Mouse (Mus musculus) bone marrow, adult 2 months (tissue): ENCODE data around the gene Arid4b. TPM values are rescaled to one million over a fixed set of nuclear protein-coding genes. Genes with fewer than 3 reads are reported as not detected.

Experiments used
- H3K27ac ChIP-seq: fragments of 200-500 bp; 2 replicates; pipeline ENCODE4 v1.5.1; 2012; ENCODE audit warnings: low read depth, mild to moderate bottlenecking, control low read depth, inconsistent platforms, low read length; ENCODE audit not compliant: control insufficient read depth, poor library complexity, insufficient read depth
- H3K4me1 ChIP-seq: fragments of 200-500 bp; 2 replicates; pipeline ENCODE4 v1.6.1; 2011; ENCODE audit warnings: low read length; ENCODE audit not compliant: control insufficient read depth, insufficient read depth
- H3K4me3 ChIP-seq: fragments of 200-500 bp; replicated peaks from 2 replicates; pipeline ENCODE3; 2011; ENCODE audit warnings: mild to moderate bottlenecking, low read depth, low read length, control low read depth; ENCODE audit not compliant: control insufficient read depth
- CTCF ChIP-seq: fragments of 200-500 bp; IDR thresholded peaks from 2 replicates; pipeline ENCODE4 v1.5.1; 2011; ENCODE audit warnings: low read length, control low read depth; ENCODE audit not compliant: control insufficient read depth, insufficient read depth
- POLR2A ChIP-seq: fragments of 200-500 bp; IDR thresholded peaks from 2 replicates; pipeline ENCODE4 v1.6.1; 2011; ENCODE audit warnings: low read depth, mild to moderate bottlenecking, control low read depth, low read length, borderline replicate concordance; ENCODE audit not compliant: control insufficient read depth
- WGBS: fragments of 180-500 bp; shearing (Covaris S2); methylation state at CpG from one replicate; pipeline ENCODE4 v1.1.7; 2018; 5-methylcytosine and 5-hydroxymethylcytosine counted together
- polyA plus RNA-seq: library from polyadenylated mRNA; stranded (reverse); fragments of >200 nt; gene quantifications from 2 replicates; pipeline ENCODE4 v1.2.4, GENCODE M21; 2011; ENCODE audit warnings: low replicate concordance; ENCODE audit not compliant: missing spikeins, insufficient read depth, insufficient read length

Gene Arid4b
- polyA plus RNA-seq, 1 experiment = 31.0 TPM

GRCm38 (mm10) chr13:14111146-14111545 lies 48.1 kb downstream of the Arid4b start:
- Histone ChIP-seq H3K4me3 (no peak overlapping the region), H3K27ac (no peak overlapping the region), H3K4me1 (no peaks in the 10 kb centered on the region)
- 37% methylated on average over 1 of the region's 1 CpGs for WGBS
- TF ChIP-seq POLR2A = no peak
- TF ChIP-seq CTCF = no peak

DNA sequence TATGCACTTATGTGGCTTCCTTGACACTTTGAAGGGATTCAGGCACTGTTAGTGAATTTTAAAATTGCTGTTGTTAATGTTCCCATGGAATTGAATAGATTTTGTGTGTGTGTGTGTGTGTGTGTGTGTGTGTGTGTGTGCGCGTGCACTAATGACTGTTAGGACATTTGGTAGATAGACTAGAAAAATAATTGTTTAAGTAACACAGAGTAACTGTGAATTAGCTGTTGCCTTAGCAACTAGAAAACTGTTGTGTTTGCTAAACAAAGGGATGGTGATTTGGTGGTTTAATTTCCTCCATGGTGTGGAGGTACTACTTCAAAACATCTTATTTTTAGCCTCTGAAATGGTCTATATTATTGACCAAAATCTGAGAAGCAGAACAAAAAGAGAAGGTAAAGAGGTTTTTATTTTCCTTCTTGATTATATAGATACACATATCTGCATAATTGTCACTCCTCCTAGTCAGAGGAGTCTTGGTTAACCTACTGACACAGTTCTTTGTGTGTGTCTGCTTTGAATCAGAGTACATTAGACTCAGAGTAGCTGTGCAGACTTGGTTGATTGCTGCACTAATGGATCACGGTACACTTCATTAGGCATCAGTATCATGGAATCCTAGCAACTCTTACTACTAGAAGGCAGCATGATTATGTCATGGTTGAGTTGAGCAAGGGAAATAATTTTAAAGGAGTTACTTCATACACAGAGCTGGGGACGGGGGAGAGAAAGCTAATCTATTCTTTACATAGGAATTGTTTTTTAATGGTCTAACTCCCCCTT lies 50.9 kb downstream of the Arid4b start:
- Histone ChIP-seq H3K4me1 (no peaks in the 10 kb centered on the region), H3K4me3 (no peak overlapping the region), H3K27ac (no peak overlapping the region)
- TF ChIP-seq POLR2A = no peak
- TF ChIP-seq CTCF = no peak
- 81% methylated on average over 4 of the region's 4 CpGs for WGBS

DNA sequence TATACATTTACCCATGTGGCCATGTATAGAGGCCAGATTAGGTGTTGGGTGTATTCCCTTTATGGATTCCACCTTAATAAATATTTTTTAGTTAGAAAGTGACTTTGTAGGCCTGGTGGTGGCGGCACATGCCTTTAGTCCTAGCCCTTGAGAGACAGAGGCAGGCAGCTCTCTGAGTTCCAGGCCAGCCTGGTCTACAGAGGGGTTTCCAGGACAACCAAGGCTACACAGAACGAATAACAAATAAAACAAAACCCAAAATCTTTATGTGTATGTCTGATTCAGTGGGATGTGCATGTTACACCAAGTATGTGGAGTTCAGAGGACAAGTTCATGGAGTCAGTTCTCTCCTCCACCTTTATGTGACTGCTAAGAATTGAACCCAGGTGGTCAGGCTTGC lies 52.8 kb downstream of the Arid4b start:
- WGBS = 92% methylated on average over 2 of the region's 2 CpGs
- TF ChIP-seq POLR2A = no peak
- no peak for TF ChIP-seq CTCF
- Histone ChIP-seq H3K4me3 (no peak overlapping the region), H3K27ac (no peak overlapping the region), H3K4me1 (no peaks in the 10 kb centered on the region)

GRCm38 (mm10) chr13:14131651-14132050 lies 68.6 kb downstream of the Arid4b start:
- H3K4me1 ChIP-seq = no peaks in the 10 kb centered on the region
- no peak for TF ChIP-seq POLR2A
- no peak for TF ChIP-seq CTCF
- 76% methylated on average over 1 of the region's 1 CpGs for WGBS
- no peak overlapping the region for H3K27ac ChIP-seq
- no peak overlapping the region for H3K4me3 ChIP-seq

DNA sequence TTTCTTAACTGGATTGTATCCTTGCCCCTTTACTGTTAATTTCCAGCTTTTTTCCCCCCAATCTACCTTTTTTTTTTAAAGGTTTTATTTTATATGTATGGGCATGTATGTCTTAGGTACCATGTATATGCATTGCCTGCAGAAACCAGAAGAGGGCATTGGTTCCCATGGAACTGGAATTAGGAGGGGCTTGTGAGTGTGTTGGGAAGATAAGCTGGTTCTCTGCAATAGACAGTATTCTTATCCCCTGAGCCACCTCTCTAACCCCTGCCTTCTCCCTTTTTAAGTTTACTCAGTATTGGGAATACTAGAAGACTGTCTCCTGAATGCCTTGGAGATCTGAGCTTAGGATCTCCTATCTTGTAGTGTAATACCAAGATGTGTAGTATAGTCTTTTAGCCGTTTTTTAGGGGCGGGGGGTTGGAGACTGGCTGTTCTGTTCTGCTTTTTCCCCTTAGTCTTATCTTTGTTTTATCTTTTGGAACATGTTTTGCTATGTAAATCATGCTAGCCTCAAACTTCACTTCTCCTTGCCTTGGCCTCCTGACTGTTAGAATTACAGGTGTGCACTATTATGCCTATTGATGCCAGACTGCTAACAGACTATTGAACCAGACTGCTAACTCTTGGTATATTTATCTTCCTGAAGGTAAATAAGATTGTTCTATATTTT lies 79.4 kb downstream of the Arid4b start:
- 44% methylated on average over 2 of the region's 2 CpGs for WGBS
- no peaks in the 10 kb centered on the region for H3K4me1 ChIP-seq
- no peak overlapping the region for H3K4me3 ChIP-seq
- no peak overlapping the region for H3K27ac ChIP-seq
- TF ChIP-seq CTCF = no peak
- no peak for TF ChIP-seq POLR2A

DNA sequence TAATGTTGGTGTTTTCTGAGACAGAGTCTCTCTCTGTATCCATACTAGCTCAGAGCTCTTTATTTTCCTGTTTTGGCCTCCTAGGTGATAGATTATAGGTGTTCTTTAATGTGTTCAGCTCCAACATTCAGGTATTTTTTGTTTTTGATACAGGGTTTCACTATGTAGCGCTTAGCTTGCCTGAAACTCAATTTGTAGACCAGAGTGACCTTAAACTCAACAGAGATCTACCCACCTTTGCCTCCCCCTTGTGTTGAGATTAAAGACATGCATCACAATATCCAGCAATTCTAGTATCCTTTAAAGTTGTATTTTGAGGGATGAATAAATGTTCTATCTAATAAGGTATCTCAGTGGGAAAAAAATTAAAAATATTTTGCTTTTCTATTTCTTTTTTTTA lies 115.0 kb downstream of the Arid4b start:
- WGBS = 84% methylated on average over 1 of the region's 1 CpGs

GRCm38 (mm10) chr13:14179669-14180068 lies 116.6 kb downstream of the Arid4b start:
- TF ChIP-seq CTCF (no peak), POLR2A (no peak)
- no peak overlapping the region for H3K4me3 ChIP-seq
- H3K27ac ChIP-seq = no peak overlapping the region
- 81% methylated on average over 3 of the region's 3 CpGs for WGBS
- H3K4me1 ChIP-seq = no peaks in the 10 kb centered on the region

More for the DNA sequence above, 115.0 kb downstream of the Arid4b start:
- TF ChIP-seq CTCF (no peak), POLR2A (no peak)
- no peak overlapping the region for H3K4me3 ChIP-seq
- no peak overlapping the region for H3K27ac ChIP-seq
- no peaks in the 10 kb centered on the region for H3K4me1 ChIP-seq

- TF ChIP-seq POLR2A = no peak
- Histone ChIP-seq H3K27ac (no peak overlapping the region), H3K4me1 (no peaks in the 10 kb centered on the region), H3K4me3 (no peak overlapping the region)
- WGBS = 49% methylated on average over 2 of the region's 2 CpGs
These were observed 182.9 kb downstream of the Arid4b start for GRCm38 (mm10) chr13:14245946-14246345.

Other genes starting within 250 kb of the Arid4b start
- 12.5 and 14.5 TPM in 2 replicates for gene B3galnt2, start 108.8 kb upstream of the Arid4b start, polyA plus RNA-seq
- 54.5 and 159 TPM in 2 replicates for gene Tbce, start 23.6 kb upstream of the Arid4b start, polyA plus RNA-seq
- 12.9 and 17.3 TPM in 2 replicates for gene Ggps1, start 256 bp downstream of the Arid4b start, polyA plus RNA-seq